Mouse (Mus musculus) liver, adult 2 months (tissue): ENCODE measurements around the gene Tmem243. TPM values are rescaled to one million over a fixed set of nuclear protein-coding genes. Genes with fewer than 3 reads are reported as not detected.

Experiments
- DNase-seq: peaks from one replicate; pipeline ENCODE4 v3.0.0-alpha.2; 2011; ENCODE audit warnings: low read depth, low spot score; ENCODE audit errors: extremely low read depth
- H3K27ac ChIP-seq: fragments of 200-500 bp; replicated peaks from 2 replicates; pipeline ENCODE4 v1.5.1; 2012; ENCODE audit warnings: low read depth, mild to moderate bottlenecking, control low read depth, inconsistent platforms, low read length; ENCODE audit not compliant: insufficient read depth
- H3K27me3 ChIP-seq: fragments of 200-500 bp; 2 replicates; pipeline ENCODE4 v1.6.1; 2012; ENCODE audit warnings: mild to moderate bottlenecking, moderate library complexity, low read length, inconsistent platforms; ENCODE audit not compliant: control insufficient read depth, insufficient read depth
- H3K36me3 ChIP-seq: fragments of 200-500 bp; 2 replicates; pipeline ENCODE4 v1.6.1; 2012; ENCODE audit warnings: low read length, inconsistent platforms; ENCODE audit not compliant: control insufficient read depth, insufficient read depth
- H3K4me1 ChIP-seq: fragments of 200-500 bp; 2 replicates; pipeline ENCODE4 v1.6.1; 2011; ENCODE audit warnings: low read length; ENCODE audit not compliant: control insufficient read depth, insufficient read depth
- H3K4me3 ChIP-seq: fragments of 200-500 bp; 2 replicates; pipeline ENCODE4 v1.5.1; 2011; ENCODE audit warnings: low read depth, mild to moderate bottlenecking, control low read depth, low read length, moderate library complexity; ENCODE audit not compliant: insufficient read depth
- H3K79me2 ChIP-seq: fragments of 200-500 bp; 2 replicates; pipeline ENCODE4 v1.6.1; 2012; ENCODE audit warnings: inconsistent platforms, mild to moderate bottlenecking, low read length, moderate library complexity; ENCODE audit not compliant: control insufficient read depth, insufficient read depth
- H3K9ac ChIP-seq: fragments of 200-500 bp; 2 replicates; pipeline ENCODE4 v1.6.1; 2012; ENCODE audit warnings: low read depth, mild to moderate bottlenecking, control low read depth, inconsistent platforms, low read length
- CTCF ChIP-seq: fragments of 200-500 bp; IDR thresholded peaks from 2 replicates; pipeline ENCODE4 v1.5.1; 2011; ENCODE audit warnings: low read depth, low read length, control low read depth
- POLR2A ChIP-seq: fragments of 200-500 bp; IDR thresholded peaks from 2 replicates; pipeline ENCODE4 v1.6.1; 2011; ENCODE audit warnings: low read length, control low read depth; ENCODE audit not compliant: insufficient read depth; ENCODE audit errors: extremely low read depth
- WGBS: fragments of 180-500 bp; shearing (Covaris S2); methylation state at CpG from one replicate; pipeline ENCODE4 v1.1.7; 2018; 5-methylcytosine and 5-hydroxymethylcytosine counted together
- polyA plus RNA-seq: library from polyadenylated mRNA; depleted of rRNA; stranded (reverse); fragments of >200 nt; gene quantifications from 2 replicates; pipeline ENCODE4 v1.2.3, GENCODE M21; 2012
- total RNA-seq: library from RNA; depleted of rRNA; stranded (reverse); fragments of >200 nt; gene quantifications from 2 replicates; pipeline ENCODE4 v1.2.3, GENCODE M21; 2014

Tmem243 gene
- total and polyA plus RNA-seq, 2 experiments: 62.1 to 96.6 TPM

- peaks cover 24% of the 10 kb centered on the region; the same call in 1 of the 2 replicates for H3K79me2 ChIP-seq
- peaks cover 3% of the 10 kb centered on the region; the same call in 1 of the 2 replicates for H3K36me3 ChIP-seq
- TF ChIP-seq CTCF: no peak
- no peak for TF ChIP-seq POLR2A
- H3K4me1 ChIP-seq: peaks cover 26% of the 10 kb centered on the region
- DNase-seq: peak; percentile 61
- H3K27ac ChIP-seq: peak overlapping the region; percentile 71
- H3K4me3 ChIP-seq: peak overlapping the region; percentile 64
- H3K27me3 ChIP-seq: no peaks in the 10 kb centered on the region
- peak overlapping the region; percentile 94 for H3K9ac ChIP-seq
- 1% methylated on average over 80 of the region's 83 CpGs for WGBS
Measured at GRCm38 (mm10) chr5:9100849-9101801, 657 bp downstream of the Tmem243 start.

- no peaks in the 10 kb centered on the region for H3K27me3 ChIP-seq
- peak overlapping the region; percentile 43; the same call in 1 of the 2 replicates for H3K4me3 ChIP-seq
- H3K36me3 ChIP-seq: peaks cover 3% of the 10 kb centered on the region; the same call in 1 of the 2 replicates
- H3K9ac ChIP-seq: peak overlapping the region; percentile 62; the same call in 1 of the 2 replicates
- peaks cover 26% of the 10 kb centered on the region; the same call in 1 of the 2 replicates for H3K79me2 ChIP-seq
- H3K27ac ChIP-seq: peak overlapping the region; percentile 71
- WGBS: 27% methylated on average over 2 of the region's 2 CpGs
- DNase-seq: peak; percentile 87
- H3K4me1 ChIP-seq: peaks cover 39% of the 10 kb centered on the region
- TF ChIP-seq POLR2A: no peak
Measured at GRCm38 (mm10) chr5:9102696-9103095, 2.2 kb downstream of the Tmem243 start.

- 71% methylated on average over 8 of the region's 8 CpGs for WGBS
- H3K27ac ChIP-seq: no peak overlapping the region; the same call in 1 of the 2 replicates
- no peak overlapping the region for H3K4me3 ChIP-seq
- peaks cover 46% of the 10 kb centered on the region for H3K4me1 ChIP-seq
- H3K9ac ChIP-seq: no peak overlapping the region
- no peak for DNase-seq
- H3K36me3 ChIP-seq: peaks cover 3% of the 10 kb centered on the region; the same call in 1 of the 2 replicates
- no peaks in the 10 kb centered on the region for H3K27me3 ChIP-seq
- no peak for TF ChIP-seq CTCF
- no peak for TF ChIP-seq POLR2A
- H3K79me2 ChIP-seq: peaks cover 28% of the 10 kb centered on the region; the same call in 1 of the 2 replicates
Measured at GRCm38 (mm10) chr5:9103958-9104357, 3.5 kb downstream of the Tmem243 start.

GRCm38 (mm10) chr5:9106806-9107205, 6.3 kb downstream of the Tmem243 start:
- peaks cover 5% of the 10 kb centered on the region; the same call in 1 of the 2 replicates for H3K36me3 ChIP-seq
- WGBS: 35% methylated on average over 6 of the region's 6 CpGs
- peak; percentile 75 for DNase-seq
- H3K27ac ChIP-seq: peak overlapping the region; percentile 85
- H3K79me2 ChIP-seq: peaks cover 40% of the 10 kb centered on the region
- H3K4me1 ChIP-seq: peaks cover 44% of the 10 kb centered on the region
- H3K4me3 ChIP-seq: no peak overlapping the region
- TF ChIP-seq CTCF (no peak), POLR2A (no peak)
- H3K27me3 ChIP-seq: no peaks in the 10 kb centered on the region
- H3K9ac ChIP-seq: no peak overlapping the region

- H3K4me1 ChIP-seq: peaks cover 39% of the 10 kb centered on the region
- no peaks in the 10 kb centered on the region for H3K27me3 ChIP-seq
- no peak for TF ChIP-seq POLR2A
- TF ChIP-seq CTCF: no peak
- peaks cover 5% of the 10 kb centered on the region; the same call in 1 of the 2 replicates for H3K36me3 ChIP-seq
- no peak overlapping the region for H3K9ac ChIP-seq
- H3K79me2 ChIP-seq: peaks cover 38% of the 10 kb centered on the region
- DNase-seq: peak; percentile 75
- peak overlapping the region; percentile 85 for H3K27ac ChIP-seq
- WGBS: 35% methylated on average over 8 of the region's 8 CpGs
- no peak overlapping the region for H3K4me3 ChIP-seq
Measured at GRCm38 (mm10) chr5:9107296-9108089, 7.0 kb downstream of the Tmem243 start.
